Mouse (Mus musculus) limb, embryonic 13.5 days (tissue): ENCODE data around the gene Mme. TPM values are rescaled to one million over a fixed set of nuclear protein-coding genes. Genes with fewer than 3 reads are reported as not detected.

ENCODE experiments used
- ATAC-seq: fragments of 200-750 bp; cut with Nextera tagmentation; 2 replicates; pipeline ENCODE4 v1.8.0; 2017; ENCODE audit warnings: low read depth, moderate number of reproducible peaks, moderate TSS enrichment; ENCODE audit not compliant: low FRiP score
- H3K27ac ChIP-seq: fragments of 300-500 bp; sonication (generic); 2 replicates; pipeline ENCODE4 v1.5.1; 2015; ENCODE audit warnings: inconsistent platforms, mild to moderate bottlenecking, moderate library complexity
- H3K27me3 ChIP-seq: fragments of 300-500 bp; sonication (generic); 2 replicates; pipeline ENCODE4 v1.6.1; 2015; ENCODE audit warnings: mild to moderate bottlenecking, inconsistent platforms
- H3K36me3 ChIP-seq: fragments of 300-500 bp; sonication (generic); 2 replicates; pipeline ENCODE4 v1.6.1; 2015; ENCODE audit warnings: inconsistent platforms, mild to moderate bottlenecking, moderate library complexity
- H3K4me1 ChIP-seq: fragments of 300-500 bp; sonication (generic); 2 replicates; pipeline ENCODE4 v1.6.1; 2015; ENCODE audit warnings: inconsistent platforms
- H3K4me2 ChIP-seq: fragments of 300-500 bp; sonication (generic); replicated peaks from 2 replicates; pipeline ENCODE4 v1.6.1; 2015; ENCODE audit warnings: inconsistent platforms, mild to moderate bottlenecking, moderate library complexity
- H3K4me3 ChIP-seq: fragments of 300-500 bp; sonication (generic); 2 replicates; pipeline ENCODE4 v1.5.1; 2015; ENCODE audit warnings: moderate library complexity, mild to moderate bottlenecking, inconsistent platforms
- H3K9ac ChIP-seq: fragments of 300-500 bp; sonication (generic); 2 replicates; pipeline ENCODE4 v1.6.1; 2015; ENCODE audit warnings: mild to moderate bottlenecking, inconsistent platforms
- H3K9me3 ChIP-seq: fragments of 300-500 bp; sonication (generic); 2 replicates; pipeline ENCODE4 v1.6.1; 2016; ENCODE audit warnings: inconsistent platforms
- WGBS: fragments of 180-500 bp; shearing (Covaris S2); methylation state at CpG from one replicate; pipeline ENCODE4 v1.1.7; 2015; 5-methylcytosine and 5-hydroxymethylcytosine counted together
- polyA plus RNA-seq: library from polyadenylated mRNA; unstranded; fragments of >200 nt; fragmentation: Nextera tagmentation; extraction: Ambion mirVana; gene quantifications from 2 replicates; pipeline ENCODE4 v1.2.1, GENCODE M21; 2015

Gene Mme
- polyA plus RNA-seq: 44.9 and 47.6 TPM in 2 replicates

- H3K27ac ChIP-seq: no peak within 1 kb of the TSS
Observed at GRCm38 (mm10) chr3:63241099-63241587, at the start of gene Mme. Mme (plus strand) TSS chr3:63241537.

GRCm38 (mm10) chr3:63196565-63196964, 44.8 kb upstream of the Mme start:
- H3K27me3 ChIP-seq: no peaks in the 10 kb centered on the region
- no peak overlapping the region for H3K4me2 ChIP-seq
- no peaks in the 10 kb centered on the region for H3K36me3 ChIP-seq
- H3K9ac ChIP-seq: no peak overlapping the region
- WGBS: 80% methylated on average over 3 of the region's 3 CpGs
- H3K9me3 ChIP-seq: no peaks in the 10 kb centered on the region
- no peaks in the 10 kb centered on the region for H3K4me1 ChIP-seq
- no peak overlapping the region for H3K27ac ChIP-seq
- no peak for ATAC-seq
- H3K4me3 ChIP-seq: no peak overlapping the region

More at GRCm38 (mm10) chr3:63241099-63241587, at the start of gene Mme:
- Histone ChIP-seq H3K4me1 (peaks cover 13% of the 10 kb centered on the region), H3K36me3 (no peaks in the 10 kb centered on the region), H3K9me3 (no peaks in the 10 kb centered on the region), H3K4me2 (no peak within 1 kb of the TSS), H3K27me3 (no peaks in the 10 kb centered on the region), H3K9ac (no peak within 1 kb of the TSS), H3K4me3 (no peak within 1 kb of the TSS)
- WGBS: 52% methylated on average over 7 of the region's 7 CpGs
- no peak for ATAC-seq

GRCm38 (mm10) chr3:63198026-63198425, 43.3 kb upstream of the Mme start:
- H3K4me2 ChIP-seq: no peak overlapping the region
- H3K27me3 ChIP-seq: no peaks in the 10 kb centered on the region
- no peak overlapping the region for H3K9ac ChIP-seq
- ATAC-seq: no peak
- no peaks in the 10 kb centered on the region for H3K4me1 ChIP-seq
- H3K36me3 ChIP-seq: no peaks in the 10 kb centered on the region
- no peak overlapping the region for H3K27ac ChIP-seq
- no peaks in the 10 kb centered on the region for H3K9me3 ChIP-seq
- WGBS: 93% methylated on average over 2 of the region's 2 CpGs
- H3K4me3 ChIP-seq: no peak overlapping the region

- no peaks in the 10 kb centered on the region for H3K36me3 ChIP-seq
- H3K4me2 ChIP-seq: no peak overlapping the region
- no peaks in the 10 kb centered on the region for H3K27me3 ChIP-seq
- H3K9me3 ChIP-seq: no peaks in the 10 kb centered on the region
- H3K4me1 ChIP-seq: no peaks in the 10 kb centered on the region
- ATAC-seq: no peak
- 81% methylated on average over 4 of the region's 4 CpGs for WGBS
- H3K27ac ChIP-seq: no peak overlapping the region
- no peak overlapping the region for H3K9ac ChIP-seq
- no peak overlapping the region for H3K4me3 ChIP-seq
Observed at GRCm38 (mm10) chr3:63221867-63222591, 19.3 kb upstream of the Mme start.

GRCm38 (mm10) chr3:63223676-63224075, 17.7 kb upstream of the Mme start:
- no peaks in the 10 kb centered on the region for H3K36me3 ChIP-seq
- no peaks in the 10 kb centered on the region for H3K27me3 ChIP-seq
- no peak for ATAC-seq
- H3K4me1 ChIP-seq: no peaks in the 10 kb centered on the region
- 76% methylated on average over 1 of the region's 1 CpGs for WGBS
- no peak overlapping the region for H3K4me2 ChIP-seq
- H3K4me3 ChIP-seq: no peak overlapping the region
- no peaks in the 10 kb centered on the region for H3K9me3 ChIP-seq
- H3K9ac ChIP-seq: no peak overlapping the region
- no peak overlapping the region for H3K27ac ChIP-seq

GRCm38 (mm10) chr3:63235957-63236356, 5.4 kb upstream of the Mme start:
- H3K27me3 ChIP-seq: no peaks in the 10 kb centered on the region
- H3K4me2 ChIP-seq: no peak overlapping the region
- H3K27ac ChIP-seq: no peak overlapping the region
- H3K9ac ChIP-seq: no peak overlapping the region
- no peak overlapping the region for H3K4me3 ChIP-seq
- H3K4me1 ChIP-seq: peaks cover 14% of the 10 kb centered on the region
- no peak for ATAC-seq
- 7% methylated on average over 2 of the region's 2 CpGs for WGBS
- H3K9me3 ChIP-seq: no peaks in the 10 kb centered on the region
- H3K36me3 ChIP-seq: no peaks in the 10 kb centered on the region

GRCm38 (mm10) chr3:63243721-63244120, 2.4 kb downstream of the Mme start:
- H3K27me3 ChIP-seq: no peaks in the 10 kb centered on the region
- no peak overlapping the region for H3K9ac ChIP-seq

GRCm38 (mm10) chr3:63272091-63272490, 30.8 kb downstream of the Mme start:
- H3K27ac ChIP-seq: no peak overlapping the region
- no peak overlapping the region for H3K9ac ChIP-seq
- H3K4me3 ChIP-seq: no peak overlapping the region
- H3K27me3 ChIP-seq: no peaks in the 10 kb centered on the region
- no peaks in the 10 kb centered on the region for H3K9me3 ChIP-seq
- WGBS: 87% methylated on average over 2 of the region's 2 CpGs
- H3K36me3 ChIP-seq: no peaks in the 10 kb centered on the region
- no peak overlapping the region for H3K4me2 ChIP-seq
- peak; percentile 28; the same call in 1 of the 2 replicates for ATAC-seq
- H3K4me1 ChIP-seq: no peaks in the 10 kb centered on the region; the same call in 1 of the 2 replicates

More at GRCm38 (mm10) chr3:63243721-63244120, 2.4 kb downstream of the Mme start:
- Histone ChIP-seq H3K36me3 (no peaks in the 10 kb centered on the region), H3K27ac (no peak overlapping the region), H3K4me1 (peaks cover 6% of the 10 kb centered on the region; the same call in 1 of the 2 replicates), H3K9me3 (no peaks in the 10 kb centered on the region), H3K4me2 (no peak overlapping the region), H3K4me3 (no peak overlapping the region)
- no peak for ATAC-seq

GRCm38 (mm10) chr3:63294316-63294715, 53.0 kb downstream of the Mme start:
- H3K9ac ChIP-seq: no peak overlapping the region
- no peaks in the 10 kb centered on the region for H3K27me3 ChIP-seq
- 86% methylated on average over 6 of the region's 6 CpGs for WGBS
- H3K4me1 ChIP-seq: 0 out of 2 replicates have a peak, but pooled peaks cover 20% of the 10 kb centered on the region
- no peaks in the 10 kb centered on the region for H3K9me3 ChIP-seq
- ATAC-seq: no peak
- H3K4me2 ChIP-seq: peak overlapping the region; percentile 83; the same call in 1 of the 2 replicates
- no peaks in the 10 kb centered on the region for H3K36me3 ChIP-seq
- H3K27ac ChIP-seq: no peak overlapping the region; the same call in 1 of the 2 replicates
- H3K4me3 ChIP-seq: no peak overlapping the region

- no peak for ATAC-seq
Observed at GRCm38 (mm10) chr3:63294791-63295190, 53.5 kb downstream of the Mme start.

GRCm38 (mm10) chr3:63295237-63295636, 53.9 kb downstream of the Mme start:
- Histone ChIP-seq H3K27me3 (no peaks in the 10 kb centered on the region), H3K4me1 (0 out of 2 replicates have a peak, but pooled peaks cover 20% of the 10 kb centered on the region), H3K4me3 (peak overlapping the region; percentile 79), H3K36me3 (no peaks in the 10 kb centered on the region), H3K9me3 (no peaks in the 10 kb centered on the region), H3K9ac (peak overlapping the region; percentile 91), H3K27ac (peak overlapping the region; percentile 96), H3K4me2 (peak overlapping the region; percentile 83)
- ATAC-seq: peak; percentile 77
- WGBS: 0% methylated on average over 18 of the region's 21 CpGs

More at GRCm38 (mm10) chr3:63294791-63295190, 53.5 kb downstream of the Mme start:
- Histone ChIP-seq H3K27me3 (no peaks in the 10 kb centered on the region), H3K9ac (peak overlapping the region; percentile 91), H3K27ac (peak overlapping the region; percentile 96; the same call in 1 of the 2 replicates), H3K9me3 (no peaks in the 10 kb centered on the region), H3K36me3 (no peaks in the 10 kb centered on the region), H3K4me3 (peak overlapping the region; percentile 79), H3K4me1 (0 out of 2 replicates have a peak, but pooled peaks cover 20% of the 10 kb centered on the region), H3K4me2 (peak overlapping the region; percentile 83)
- WGBS: 39% methylated on average over 4 of the region's 4 CpGs

- Histone ChIP-seq H3K36me3 (no peaks in the 10 kb centered on the region), H3K4me2 (peak overlapping the region; percentile 83), H3K4me3 (peak overlapping the region; percentile 79), H3K27me3 (no peaks in the 10 kb centered on the region), H3K4me1 (0 out of 2 replicates have a peak, but pooled peaks cover 20% of the 10 kb centered on the region), H3K9me3 (no peaks in the 10 kb centered on the region), H3K27ac (peak overlapping the region; percentile 96), H3K9ac (peak overlapping the region; percentile 91)
- under 1% methylated on average over 53 of the region's 54 CpGs for WGBS
- peak; percentile 73 for ATAC-seq
Observed at GRCm38 (mm10) chr3:63295657-63296231, 54.4 kb downstream of the Mme start.
